Mouse (Mus musculus) heart, adult 2 months (tissue): ENCODE results near the gene Gm37240.

Source experiments
- EP300 ChIP-seq: fragments of 200-500 bp; IDR thresholded peaks from 2 replicates; pipeline ENCODE4 v1.6.1; 2011; ENCODE audit warnings: low read depth, low read length, control low read depth; ENCODE audit not compliant: insufficient read depth
- POLR2A ChIP-seq: fragments of 200-500 bp; IDR thresholded peaks from 2 replicates; pipeline ENCODE4 v1.6.1; 2011; ENCODE audit warnings: mild to moderate bottlenecking, low read depth, low read length, control low read depth; ENCODE audit not compliant: insufficient read depth

DNA sequence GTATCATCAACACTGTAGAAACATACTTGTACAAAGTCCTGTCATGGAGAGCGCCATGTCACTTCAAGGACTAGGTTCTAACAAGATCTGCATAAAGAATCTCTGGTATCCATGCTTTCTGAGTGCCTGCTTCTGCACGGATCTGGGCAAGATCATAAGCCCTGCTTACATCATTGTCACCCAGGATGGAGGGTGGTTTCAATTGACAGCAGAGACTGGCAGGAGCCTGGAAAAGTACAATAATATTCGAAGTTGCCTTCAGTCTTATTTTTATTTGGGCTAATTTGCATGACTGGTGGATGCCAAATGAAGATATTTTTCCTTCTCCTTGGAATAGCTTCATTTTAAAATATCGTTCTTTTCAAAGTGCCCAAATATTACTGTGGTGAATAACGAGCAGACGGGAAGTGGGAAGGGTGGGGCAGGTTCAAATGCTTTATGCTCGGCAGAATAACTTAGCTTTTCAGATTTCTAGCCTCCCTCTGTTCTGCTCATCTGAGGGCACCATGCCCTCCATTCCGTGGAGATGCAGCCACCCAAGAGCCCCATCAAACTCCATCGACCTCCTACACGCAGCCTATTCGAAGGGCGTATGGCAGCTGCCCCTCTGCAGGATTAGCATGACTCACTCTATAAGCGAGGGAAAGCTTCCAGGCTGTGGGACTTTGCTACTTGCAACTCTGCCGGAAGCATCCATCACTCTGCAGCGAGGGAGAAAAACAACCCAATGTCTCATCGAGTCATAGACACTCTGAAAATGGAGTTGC is 518.8 kb downstream of the Gm37240 start:
- TF ChIP-seq EP300: no peak
- TF ChIP-seq POLR2A: no peak
